Mouse (Mus musculus): ENCODE data around the gene Nck2. TPM values are rescaled to one million over a fixed set of nuclear protein-coding genes. Genes with fewer than 3 reads are reported as not detected.

Nck2 gene
- polyA plus RNA-seq, 1 experiment = 28.5 TPM

GRCm38 (mm10) chr1:43404693-43405678 is 39.4 kb upstream of the Nck2 start:
- Histone ChIP-seq H3K4me1 (ENCODE audit: control insufficient read depth, insufficient read depth, low read length) (no peaks in the 10 kb centered on the region), H3K4me3 (ENCODE audit: insufficient read depth, low read length) (no peak overlapping the region), H3K27ac (ENCODE audit: insufficient read depth, low read length) (no peak overlapping the region)
- no peak for TF ChIP-seq CTCF (IDR thresholded peaks at IDR 0.05; ENCODE audit: borderline replicate concordance, insufficient read depth, low read length)
- TF ChIP-seq POLR2A (IDR thresholded peaks at IDR 0.05; ENCODE audit: low read depth, low read length) = no peak

DNA sequence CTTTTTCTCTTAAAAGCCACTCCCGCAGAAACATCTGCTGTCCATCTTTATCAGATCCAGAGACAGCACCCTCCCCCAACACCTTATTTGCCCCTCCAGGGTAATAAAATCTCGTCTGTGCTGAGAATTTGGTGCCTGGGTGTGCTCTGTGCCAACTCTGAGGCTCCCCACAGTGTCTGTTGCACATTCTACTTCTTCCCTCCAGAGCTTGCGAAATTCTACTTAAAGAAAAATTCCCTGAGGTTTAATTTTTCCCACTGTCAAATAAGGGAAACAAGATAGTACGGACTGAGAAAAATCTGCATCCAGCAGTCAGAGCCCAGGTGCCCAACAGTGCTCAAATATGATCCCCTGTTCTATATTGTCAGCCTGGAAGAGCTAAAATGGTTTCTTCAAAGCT is 35.4 kb upstream of the Nck2 start:
- no peak overlapping the region for H3K27ac ChIP-seq (ENCODE audit: insufficient read depth, low read length)
- TF ChIP-seq POLR2A (IDR thresholded peaks at IDR 0.05; ENCODE audit: low read depth, low read length) (no peak), CTCF (IDR thresholded peaks at IDR 0.05; ENCODE audit: borderline replicate concordance, insufficient read depth, low read length) (no peak)
- H3K4me3 ChIP-seq (ENCODE audit: insufficient read depth, low read length) = no peak overlapping the region

DNA sequence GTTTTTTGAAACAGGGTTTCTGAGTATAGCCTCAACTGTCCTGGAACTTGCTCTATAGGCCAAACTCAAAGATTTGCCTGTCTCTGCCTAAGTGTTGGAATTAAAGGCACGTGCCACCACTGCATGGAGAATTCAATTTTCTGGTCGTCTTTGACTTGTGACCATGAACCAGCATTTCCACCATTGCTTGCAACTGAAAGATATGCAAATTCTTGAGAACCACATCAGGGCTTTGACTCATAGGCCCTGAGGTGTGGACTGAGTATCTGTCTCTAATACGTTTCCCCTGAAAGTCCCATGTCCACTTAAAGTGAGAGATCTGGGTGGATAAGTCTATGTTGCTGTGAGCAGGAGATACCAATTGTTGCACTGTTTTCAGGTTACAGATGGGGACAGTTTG is 31.6 kb upstream of the Nck2 start:
- Histone ChIP-seq H3K4me1 (ENCODE audit: control insufficient read depth, insufficient read depth, low read length) (peaks cover 18% of the 10 kb centered on the region; the same call in 1 of the 2 replicates), H3K4me3 (ENCODE audit: insufficient read depth, low read length) (no peak overlapping the region), H3K27ac (ENCODE audit: insufficient read depth, low read length) (0 out of 2 replicates have a peak overlapping the region, but pooled peaks have one; percentile 14)
- TF ChIP-seq CTCF (IDR thresholded peaks at IDR 0.05; ENCODE audit: borderline replicate concordance, insufficient read depth, low read length) = no peak
- no peak for TF ChIP-seq POLR2A (IDR thresholded peaks at IDR 0.05; ENCODE audit: low read depth, low read length)

More for the DNA sequence above, 35.4 kb upstream of the Nck2 start:
- peaks cover 18% of the 10 kb centered on the region; the same call in 1 of the 2 replicates for H3K4me1 ChIP-seq (ENCODE audit: control insufficient read depth, insufficient read depth, low read length)

DNA sequence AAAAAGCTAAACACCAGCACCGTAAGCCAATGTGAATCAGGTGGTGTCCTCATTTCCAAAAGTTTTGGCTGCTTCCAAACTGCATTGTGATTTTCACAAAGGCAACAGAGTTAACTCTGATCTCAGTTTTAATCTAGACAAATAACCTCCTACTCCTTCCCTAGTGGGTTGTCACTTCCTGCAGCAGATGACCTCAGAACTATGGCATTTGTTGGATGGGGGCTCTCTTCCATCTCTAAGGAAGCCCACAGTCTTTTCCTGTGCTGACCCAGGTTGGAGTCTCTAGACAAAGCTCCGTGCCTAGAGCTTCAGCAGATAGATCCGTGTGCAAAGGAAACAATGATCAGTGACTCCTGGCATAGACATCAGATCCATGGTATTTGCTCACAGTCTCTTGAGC is 31.1 kb upstream of the Nck2 start:
- no peak overlapping the region for H3K27ac ChIP-seq (ENCODE audit: insufficient read depth, low read length)
- H3K4me3 ChIP-seq (ENCODE audit: insufficient read depth, low read length) = no peak overlapping the region
- peaks cover 18% of the 10 kb centered on the region; the same call in 1 of the 2 replicates for H3K4me1 ChIP-seq (ENCODE audit: control insufficient read depth, insufficient read depth, low read length)
- TF ChIP-seq CTCF (IDR thresholded peaks at IDR 0.05; ENCODE audit: borderline replicate concordance, insufficient read depth, low read length) (no peak), POLR2A (IDR thresholded peaks at IDR 0.05; ENCODE audit: low read depth, low read length) (no peak)

DNA sequence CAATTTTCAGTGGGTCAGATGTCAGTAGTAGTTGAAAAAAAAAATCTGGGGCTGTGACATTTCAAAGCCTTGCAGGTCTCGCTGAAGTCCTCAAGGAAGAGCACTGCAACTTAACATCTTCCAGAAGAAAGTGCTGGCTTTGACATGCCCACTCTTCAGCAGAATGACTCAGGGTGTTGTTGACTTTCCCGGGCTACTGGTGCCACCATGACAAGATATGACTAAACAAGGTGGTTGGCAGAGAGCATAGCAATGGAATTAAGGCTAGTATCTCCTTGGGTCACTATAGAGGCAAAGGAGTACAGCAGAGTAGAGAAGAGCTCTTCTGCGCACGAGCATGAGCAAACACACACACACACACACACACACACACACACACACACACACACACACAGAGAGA is 30.6 kb upstream of the Nck2 start:
- Histone ChIP-seq H3K4me3 (ENCODE audit: insufficient read depth, low read length) (no peak overlapping the region), H3K27ac (ENCODE audit: insufficient read depth, low read length) (no peak overlapping the region), H3K4me1 (ENCODE audit: control insufficient read depth, insufficient read depth, low read length) (peaks cover 18% of the 10 kb centered on the region; the same call in 1 of the 2 replicates)
- TF ChIP-seq CTCF (IDR thresholded peaks at IDR 0.05; ENCODE audit: borderline replicate concordance, insufficient read depth, low read length) (no peak), POLR2A (IDR thresholded peaks at IDR 0.05; ENCODE audit: low read depth, low read length) (no peak)

GRCm38 (mm10) chr1:43414228-43414627 is 30.2 kb upstream of the Nck2 start:
- H3K4me3 ChIP-seq (ENCODE audit: insufficient read depth, low read length) = no peak overlapping the region
- TF ChIP-seq POLR2A (IDR thresholded peaks at IDR 0.05; ENCODE audit: low read depth, low read length) (no peak), CTCF (IDR thresholded peaks at IDR 0.05; ENCODE audit: borderline replicate concordance, insufficient read depth, low read length) (no peak)
- H3K4me1 ChIP-seq (ENCODE audit: control insufficient read depth, insufficient read depth, low read length) = peaks cover 18% of the 10 kb centered on the region; the same call in 1 of the 2 replicates
- no peak overlapping the region for H3K27ac ChIP-seq (ENCODE audit: insufficient read depth, low read length)

DNA sequence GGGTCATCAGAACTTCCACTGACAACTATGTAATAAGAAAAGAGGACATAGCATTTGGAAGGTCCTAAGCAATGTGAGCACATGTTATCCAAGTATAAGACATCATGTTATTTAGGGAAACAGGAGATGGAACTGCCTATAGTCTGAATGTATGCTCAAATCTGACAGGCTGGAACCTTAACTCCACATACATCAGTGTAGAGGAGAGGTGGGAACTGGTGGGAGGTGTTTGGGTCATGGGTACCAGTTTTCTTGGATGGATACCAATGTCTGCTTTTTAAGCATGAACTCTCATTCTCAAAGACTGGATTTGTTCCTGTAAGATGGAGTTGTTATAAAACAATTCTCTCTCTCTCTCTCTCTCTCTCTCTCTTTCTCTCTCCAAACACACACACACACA is 29.4 kb upstream of the Nck2 start:
- TF ChIP-seq POLR2A (IDR thresholded peaks at IDR 0.05; ENCODE audit: low read depth, low read length) (no peak), CTCF (IDR thresholded peaks at IDR 0.05; ENCODE audit: borderline replicate concordance, insufficient read depth, low read length) (no peak)
- no peak overlapping the region for H3K4me3 ChIP-seq (ENCODE audit: insufficient read depth, low read length)
- no peak overlapping the region for H3K27ac ChIP-seq (ENCODE audit: insufficient read depth, low read length)
- peaks cover 18% of the 10 kb centered on the region; the same call in 1 of the 2 replicates for H3K4me1 ChIP-seq (ENCODE audit: control insufficient read depth, insufficient read depth, low read length)

DNA sequence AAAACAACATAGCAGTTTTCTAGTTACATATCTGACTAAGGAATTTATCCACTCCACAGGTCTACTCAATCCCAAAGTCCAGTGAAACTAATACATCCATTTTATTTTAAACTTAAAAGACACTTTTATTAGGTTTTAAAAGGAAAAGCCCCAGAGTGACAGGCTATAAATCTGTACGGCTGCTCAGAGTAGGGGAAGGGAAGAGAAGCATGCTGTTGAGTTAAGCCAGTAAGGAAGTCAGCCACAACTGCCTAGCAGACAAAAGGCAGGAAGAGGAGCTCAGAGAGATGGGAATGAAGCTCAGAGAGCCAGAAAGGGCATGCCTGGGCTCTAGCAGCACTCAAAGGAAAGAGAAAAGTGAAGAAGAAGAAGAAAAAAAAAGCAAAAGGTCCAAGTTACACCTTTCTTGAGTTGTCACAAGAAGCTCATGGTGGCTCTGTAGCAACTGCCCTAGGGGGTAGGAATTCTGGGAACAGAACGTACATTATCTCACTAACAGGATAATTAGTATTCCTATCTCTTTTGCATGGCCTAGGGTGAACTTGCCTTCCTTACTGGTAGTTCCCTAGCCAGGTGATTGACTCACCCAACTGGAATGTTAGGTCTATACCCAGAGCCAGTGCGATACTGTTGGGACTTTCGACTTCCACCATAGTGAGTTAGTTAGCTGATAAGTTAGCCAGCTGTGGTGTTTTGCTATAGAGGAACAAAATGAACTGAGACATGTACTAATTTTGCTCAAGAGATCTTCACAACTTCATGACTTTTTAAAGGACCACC is 21.2 kb upstream of the Nck2 start:
- Histone ChIP-seq H3K4me1 (ENCODE audit: control insufficient read depth, insufficient read depth, low read length) (peaks cover 6% of the 10 kb centered on the region; the same call in 1 of the 2 replicates), H3K27ac (ENCODE audit: insufficient read depth, low read length) (no peak overlapping the region), H3K4me3 (ENCODE audit: insufficient read depth, low read length) (no peak overlapping the region)
- TF ChIP-seq CTCF (IDR thresholded peaks at IDR 0.05; ENCODE audit: borderline replicate concordance, insufficient read depth, low read length) (no peak), POLR2A (IDR thresholded peaks at IDR 0.05; ENCODE audit: low read depth, low read length) (no peak)

DNA sequence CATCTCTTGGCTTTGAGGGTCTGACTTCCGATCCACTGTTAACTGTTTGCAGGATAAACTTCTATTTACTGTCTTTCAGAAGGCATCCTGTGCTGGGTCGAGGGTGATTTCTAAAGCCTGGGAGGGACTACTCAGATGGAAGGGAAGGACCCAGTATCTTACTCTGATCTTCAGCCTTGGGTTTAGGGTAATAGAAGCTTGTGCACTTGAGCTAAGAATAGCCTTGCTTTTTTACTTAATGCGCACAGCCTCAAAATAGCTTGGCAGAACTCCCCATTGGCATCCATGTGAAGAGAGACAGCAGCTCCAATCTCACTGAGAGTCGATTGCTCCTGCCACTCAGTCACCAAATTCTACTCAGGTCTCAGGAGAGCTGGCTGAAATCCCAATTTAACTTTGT is 17.9 kb upstream of the Nck2 start:
- Histone ChIP-seq H3K4me1 (ENCODE audit: control insufficient read depth, insufficient read depth, low read length) (peaks cover 6% of the 10 kb centered on the region; the same call in 1 of the 2 replicates), H3K4me3 (ENCODE audit: insufficient read depth, low read length) (no peak overlapping the region), H3K27ac (ENCODE audit: insufficient read depth, low read length) (no peak overlapping the region)
- TF ChIP-seq CTCF (IDR thresholded peaks at IDR 0.05; ENCODE audit: borderline replicate concordance, insufficient read depth, low read length) = no peak
- TF ChIP-seq POLR2A (IDR thresholded peaks at IDR 0.05; ENCODE audit: low read depth, low read length) = no peak
